Mouse (Mus musculus) heart, postnatal 0 days (tissue): ENCODE measurements at regions not wholly inside any gene's neighbourhood (a gene's known extent, or its start where the extent isn't known, plus 50 kb on each side); places are given as distances from the start of the nearest gene placed in this dataset.

Experiments
- CTCF ChIP-seq: IDR thresholded peaks from 2 replicates; pipeline ENCODE4 v1.5.1; 2016; ENCODE audit warnings: antibody characterized with exemption, control low read depth, low read depth
- EP300 ChIP-seq: IDR thresholded peaks from 2 replicates; pipeline ENCODE4 v1.6.1; 2016; ENCODE audit warnings: antibody characterized with exemption, low read depth

GRCm38 (mm10) chr2:137243914-137244313 is 127.5 kb upstream of the Jag1 start:
- TF ChIP-seq CTCF (no peak), EP300 (no peak)
